Mouse (Mus musculus) thymus, postnatal 4 days (tissue): Measurements from ENCODE around the gene Lnx1.
A peak's percentile ranks its signal among the peaks of the same experiment; 100 is the strongest.

Source experiments
- DNase-seq: peaks from one replicate; pipeline ENCODE4 v3.0.0; 2021

Gene Lnx1

GRCm38 (mm10) chr5:74648216-74648615, 54.5 kb downstream of the Lnx1 start:
- DNase-seq: no peak

GRCm38 (mm10) chr5:74647584-74647984, 55.1 kb downstream of the Lnx1 start:
- DNase-seq: no peak

GRCm38 (mm10) chr5:74642291-74642690, 60.4 kb downstream of the Lnx1 start:
- DNase-seq: no peak

- DNase-seq: peak; percentile 10
Measured at GRCm38 (mm10) chr5:74641000-74641399, 61.7 kb downstream of the Lnx1 start.

- DNase-seq: no peak
Measured at GRCm38 (mm10) chr5:74640504-74640903, 62.2 kb downstream of the Lnx1 start.

- no peak for DNase-seq
Measured at GRCm38 (mm10) chr5:74639516-74639915, 63.2 kb downstream of the Lnx1 start.

GRCm38 (mm10) chr5:74634391-74634790, 68.3 kb downstream of the Lnx1 start:
- DNase-seq: no peak

- no peak for DNase-seq
Measured at GRCm38 (mm10) chr5:74633453-74633852, 69.3 kb downstream of the Lnx1 start.

GRCm38 (mm10) chr5:74632369-74633114, 70.2 kb downstream of the Lnx1 start:
- DNase-seq: no peak

GRCm38 (mm10) chr5:74628001-74628400, 74.7 kb downstream of the Lnx1 start:
- no peak for DNase-seq

GRCm38 (mm10) chr5:74624385-74624784, 78.3 kb downstream of the Lnx1 start:
- DNase-seq: no peak

- DNase-seq: no peak
Measured at GRCm38 (mm10) chr5:74623316-74624000, 79.3 kb downstream of the Lnx1 start.

- DNase-seq: no peak
Measured at GRCm38 (mm10) chr5:74621691-74622470, 80.8 kb downstream of the Lnx1 start.

- peak; percentile 58 for DNase-seq
Measured at GRCm38 (mm10) chr5:74618573-74619059, 84.1 kb downstream of the Lnx1 start.

GRCm38 (mm10) chr5:74617816-74618572, 84.7 kb downstream of the Lnx1 start:
- DNase-seq: no peak

- DNase-seq: no peak
Measured at GRCm38 (mm10) chr5:74613491-74614151, 89.1 kb downstream of the Lnx1 start.

GRCm38 (mm10) chr5:74612713-74613112, 90.0 kb downstream of the Lnx1 start:
- no peak for DNase-seq

GRCm38 (mm10) chr5:74610511-74610910, 92.2 kb downstream of the Lnx1 start:
- DNase-seq: no peak

- DNase-seq: no peak
Measured at GRCm38 (mm10) chr5:74606213-74606612, 96.5 kb downstream of the Lnx1 start.

- DNase-seq: no peak
Measured at GRCm38 (mm10) chr5:74603306-74603705, 99.4 kb downstream of the Lnx1 start.

GRCm38 (mm10) chr5:74602371-74602770, 100.3 kb downstream of the Lnx1 start:
- no peak for DNase-seq

- DNase-seq: no peak
Measured at GRCm38 (mm10) chr5:74601965-74602364, 100.7 kb downstream of the Lnx1 start.
